25 mouse cellular contexts compared by ENCODE assay signal in the genomic region with DNA sequence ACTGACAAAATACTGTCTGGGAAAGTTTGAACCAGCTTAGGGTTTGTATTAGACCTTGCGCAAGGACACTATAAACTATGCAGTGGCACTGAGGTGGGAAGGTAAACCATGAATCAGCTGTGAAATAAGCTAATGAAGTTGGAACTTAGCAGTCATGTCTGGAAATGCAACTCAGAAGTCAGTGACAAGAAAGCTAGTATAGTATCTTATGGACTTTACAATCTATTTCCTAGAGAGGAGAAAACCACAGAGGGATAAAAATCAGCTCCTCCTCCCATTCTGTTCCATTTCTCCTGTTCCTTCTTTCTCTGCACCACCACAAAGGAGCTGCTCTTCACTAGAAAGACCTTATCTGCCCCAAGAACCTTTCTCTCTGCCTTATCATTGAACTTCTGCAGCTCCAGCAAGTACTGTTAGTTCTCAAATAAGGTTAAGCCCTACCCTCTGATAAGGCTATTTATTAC.
DNase-seq lines count a peak whose midpoint lies in the region; ATAC-seq and TF ChIP-seq lines count a peak whose summit lies in the region.
"Had no signal": no experiment of that assay in that cellular context is flagged by ENCODE, and none has a peak within 500 bp of the region (broad histone marks: within the 10 kb centered on the region; RNA-seq: fewer than 3 reads in every experiment).

No protein-coding gene starts in this region.

- H3K27ac ChIP-seq in midbrain, embryonic 11.5 days (ENCODE audit: low read depth, low read length): no peak overlapping the region
- no peak overlapping the region for H3K27ac ChIP-seq in midbrain, postnatal 0 days (ENCODE audit: low read depth, low read length)
- H3K27ac ChIP-seq in intestine, embryonic 14.5 days (ENCODE audit: low read depth): no peak overlapping the region
- H3K27ac ChIP-seq in liver, embryonic 14.5 days: no peak overlapping the region
- peak overlapping the region; percentile 8; the same call in 1 of the 2 replicates for H3K27ac ChIP-seq in small intestine, adult 2 months (ENCODE audit: insufficient read depth, low read depth, low read length)
- H3K27ac ChIP-seq: heart, adult 2 months; heart, embryonic 13.5 days; hindbrain, postnatal 0 days; lung, embryonic 15.5 days; midbrain, embryonic 12.5 days had no signal

- no peaks in the 10 kb centered on the region for H3K4me1 ChIP-seq in midbrain, embryonic 11.5 days (ENCODE audit: control insufficient read depth, insufficient read depth, low read length)
- H3K4me1 ChIP-seq in midbrain, postnatal 0 days (ENCODE audit: insufficient read depth, low read length): no peaks in the 10 kb centered on the region
- no peaks in the 10 kb centered on the region for H3K4me1 ChIP-seq in intestine, embryonic 14.5 days (replicated peaks; ENCODE audit: control insufficient read depth, insufficient read depth, low read length)
- H3K4me1 ChIP-seq in liver, embryonic 14.5 days (replicated peaks; ENCODE audit: control insufficient read depth in 2 of 2, insufficient read depth in 2 of 2, low read length in 1 of 2): peaks cover 0 to 11% of the 10 kb centered on the region in 2 experiments
- peaks cover 3% of the 10 kb centered on the region; the same call in 1 of the 2 replicates for H3K4me1 ChIP-seq in small intestine, adult 2 months (ENCODE audit: control insufficient read depth, insufficient read depth, insufficient read length, low read length)
- H3K4me1 ChIP-seq: heart, embryonic 13.5 days; lung, embryonic 15.5 days; midbrain, embryonic 12.5 days had no signal

- H3K4me3 ChIP-seq in midbrain, embryonic 11.5 days (ENCODE audit: low read depth, low read length): no peak overlapping the region
- H3K4me3 ChIP-seq in midbrain, postnatal 0 days (ENCODE audit: low read depth, low read length): no peak overlapping the region
- no peak overlapping the region for H3K4me3 ChIP-seq in intestine, embryonic 14.5 days (ENCODE audit: low read depth, low read length)
- H3K4me3 ChIP-seq in liver, embryonic 14.5 days (ENCODE audit: insufficient read depth in 1 of 2, low read depth in 2 of 2, low read length in 2 of 2): no peak overlapping the region
- no peak overlapping the region for H3K4me3 ChIP-seq in small intestine, adult 2 months (ENCODE audit: low read depth, low read length)
- H3K4me3 ChIP-seq: heart, adult 2 months; heart, embryonic 13.5 days; lung, embryonic 15.5 days; midbrain, embryonic 12.5 days had no signal

- H3K9ac ChIP-seq in midbrain, embryonic 11.5 days (ENCODE audit: low read length): no peak overlapping the region
- H3K9ac ChIP-seq in midbrain, postnatal 0 days (replicated peaks; ENCODE audit: low read length, poor library complexity, severe bottlenecking): no peak overlapping the region
- H3K9ac ChIP-seq in intestine, embryonic 14.5 days (ENCODE audit: low read length): no peak overlapping the region
- no peak overlapping the region for H3K9ac ChIP-seq in liver, embryonic 14.5 days (replicated peaks)
- H3K9ac ChIP-seq: forebrain, postnatal 0 days; heart, embryonic 13.5 days; lung, embryonic 15.5 days; midbrain, embryonic 12.5 days had no signal

- no peak for TF ChIP-seq POLR2A in small intestine, adult 2 months (IDR thresholded peaks at IDR 0.05; ENCODE audit: low read depth, low read length)

- H3K9me3 ChIP-seq in midbrain, embryonic 11.5 days (ENCODE audit: control insufficient read depth, low read length): no peaks in the 10 kb centered on the region
- H3K9me3 ChIP-seq in midbrain, postnatal 0 days (ENCODE audit: low read length): no peaks in the 10 kb centered on the region
- no peaks in the 10 kb centered on the region for H3K9me3 ChIP-seq in intestine, embryonic 14.5 days (ENCODE audit: control insufficient read depth, low read length)
- H3K9me3 ChIP-seq in liver, embryonic 14.5 days (ENCODE audit: control insufficient read depth, low read length): no peaks in the 10 kb centered on the region
- H3K9me3 ChIP-seq: heart, embryonic 13.5 days; lung, embryonic 15.5 days; midbrain, embryonic 12.5 days had no signal

- no peak for TF ChIP-seq CTCF in midbrain, postnatal 0 days (IDR thresholded peaks at IDR 0.05)
- no peak for TF ChIP-seq CTCF in liver, embryonic 14.5 days (IDR thresholded peaks at IDR 0.05; ENCODE audit: low read depth)
- no peak for TF ChIP-seq CTCF in small intestine, adult 2 months (IDR thresholded peaks at IDR 0.05; ENCODE audit: extremely low read depth, insufficient read length, insufficient replicate concordance, low read depth, low read length)

- TF ChIP-seq EP300 in liver, embryonic 14.5 days (IDR thresholded peaks at IDR 0.05; ENCODE audit: low read depth): peak; percentile 89

- no peak overlapping the region for H3K4me2 ChIP-seq in midbrain, embryonic 11.5 days
- no peak overlapping the region for H3K4me2 ChIP-seq in midbrain, postnatal 0 days (ENCODE audit: low read depth, low read length, poor library complexity, severe bottlenecking)
- no peak overlapping the region for H3K4me2 ChIP-seq in intestine, embryonic 14.5 days (ENCODE audit: low read length)
- H3K4me2 ChIP-seq in liver, embryonic 14.5 days (ENCODE audit: low read depth): peak overlapping the region; percentile 11; the same call in 1 of the 2 replicates
- H3K4me2 ChIP-seq: heart, embryonic 13.5 days; lung, embryonic 15.5 days; midbrain, embryonic 12.5 days had no signal

- H3K36me3 ChIP-seq in midbrain, embryonic 11.5 days (ENCODE audit: control insufficient read depth, insufficient read depth, low read length): no peaks in the 10 kb centered on the region
- no peaks in the 10 kb centered on the region for H3K36me3 ChIP-seq in midbrain, postnatal 0 days (ENCODE audit: insufficient read depth, low read length)
- H3K36me3 ChIP-seq in intestine, embryonic 14.5 days (ENCODE audit: control insufficient read depth, insufficient read depth, low read length): no peaks in the 10 kb centered on the region
- H3K36me3 ChIP-seq in liver, embryonic 14.5 days (replicated peaks; ENCODE audit: control insufficient read depth, insufficient read depth, low read depth): no peaks in the 10 kb centered on the region
- H3K36me3 ChIP-seq in small intestine, adult 2 months (ENCODE audit: control insufficient read depth, insufficient read depth, low read length): no peaks in the 10 kb centered on the region
- H3K36me3 ChIP-seq: heart, embryonic 13.5 days; lung, embryonic 15.5 days; midbrain, embryonic 12.5 days had no signal

- ATAC-seq in midbrain, embryonic 11.5 days (ENCODE audit: low FRiP score): no peak
- ATAC-seq in midbrain, postnatal 0 days (ENCODE audit: low FRiP score): no peak
- 0 out of 2 replicates have a peak, but pooled peaks have one; percentile 19 for ATAC-seq in intestine, embryonic 14.5 days (replicated peaks; ENCODE audit: low FRiP score, low TSS enrichment, low read depth)
- peak; percentile 99 for ATAC-seq in liver, embryonic 14.5 days (ENCODE audit: insufficient read depth)
- ATAC-seq: forebrain, postnatal 0 days; hindbrain, postnatal 0 days had no signal

- 100% methylated on average over 1 of the region's 1 CpGs for WGBS in midbrain, embryonic 11.5 days
- 98% methylated on average over 1 of the region's 1 CpGs for WGBS in midbrain, postnatal 0 days
- WGBS in intestine, embryonic 14.5 days: 91% methylated on average over 1 of the region's 1 CpGs
- WGBS in liver, embryonic 14.5 days (ENCODE audit: insufficient replicate concordance): 58% methylated on average over 1 of the region's 1 CpGs
- WGBS in small intestine, adult 2 months: 39% methylated on average over 1 of the region's 1 CpGs

- peak; percentile 68 for DNase-seq in midbrain, embryonic 11.5 days (ENCODE audit: low spot score, missing footprints)
- DNase-seq in midbrain, postnatal 0 days (ENCODE audit: low spot score): no peak
- DNase-seq in intestine, embryonic 14.5 days (ENCODE audit: low spot score): no peak
- peak; percentile 37 to 53 (median 50) for DNase-seq in liver, embryonic 14.5 days (ENCODE audit: low read depth in 3 of 3, low spot score in 3 of 3)
- DNase-seq in layer of hippocampus, postnatal 10 days (ENCODE audit: low spot score in 2 of 2): no peak
- no peak for DNase-seq in frontal cortex, postnatal 36 days (ENCODE audit: low spot score in 2 of 2)
- no peak for DNase-seq in adrenal gland, postnatal 10 days
- DNase-seq: adrenal gland, adult 8-10 months; cerebellum, postnatal 10 days; forebrain, postnatal 0 days; gastrocnemius, postnatal 36 days; heart, adult 2 months; heart, postnatal 14 days; kidney, adult 8-10 months; kidney, postnatal 25 days; lung, postnatal 36 days; right cerebral cortex, postnatal 14 days; spleen, adult 18-20 months; thymus, adult 2 months; thymus, postnatal 4 days had no signal

- no peaks in the 10 kb centered on the region for H3K27me3 ChIP-seq in midbrain, embryonic 11.5 days (ENCODE audit: control insufficient read depth, insufficient read depth, low read length)
- H3K27me3 ChIP-seq in midbrain, postnatal 0 days (ENCODE audit: insufficient read depth, low read length): no peaks in the 10 kb centered on the region
- H3K27me3 ChIP-seq in intestine, embryonic 14.5 days (replicated peaks; ENCODE audit: control insufficient read depth, insufficient read depth, low read length): no peaks in the 10 kb centered on the region
- H3K27me3 ChIP-seq in liver, embryonic 14.5 days (ENCODE audit: control insufficient read depth, insufficient read depth, low read length): no peaks in the 10 kb centered on the region
- H3K27me3 ChIP-seq in small intestine, adult 2 months (ENCODE audit: control insufficient read depth, insufficient read depth, low read length): no peaks in the 10 kb centered on the region
- H3K27me3 ChIP-seq: heart, embryonic 13.5 days; lung, embryonic 15.5 days; midbrain, embryonic 12.5 days had no signal

Comparison
In these comparisons a context has a peak if more than half of its experiments do, and no peak if none do; other contexts are left out.
1. DNase-seq: peak in midbrain, embryonic 11.5 days (single experiment) and liver, embryonic 14.5 days (3 of 3); none in midbrain, postnatal 0 days (single experiment), intestine, embryonic 14.5 days (single experiment), layer of hippocampus, postnatal 10 days (0 of 2), frontal cortex, postnatal 36 days (0 of 2) and adrenal gland, postnatal 10 days (single experiment).
2. ATAC-seq: peak in intestine, embryonic 14.5 days (single experiment) and liver, embryonic 14.5 days (single experiment); none in midbrain, embryonic 11.5 days (single experiment) and midbrain, postnatal 0 days (single experiment).